Mouse (Mus musculus): ENCODE results near the gene Ackr1.
"Not testable (repeated sequence)": the region's sequence is repeated elsewhere in the genome, so short reads cannot be mapped to it uniquely, and the experiment has no call there.

Gene Ackr1

DNA sequence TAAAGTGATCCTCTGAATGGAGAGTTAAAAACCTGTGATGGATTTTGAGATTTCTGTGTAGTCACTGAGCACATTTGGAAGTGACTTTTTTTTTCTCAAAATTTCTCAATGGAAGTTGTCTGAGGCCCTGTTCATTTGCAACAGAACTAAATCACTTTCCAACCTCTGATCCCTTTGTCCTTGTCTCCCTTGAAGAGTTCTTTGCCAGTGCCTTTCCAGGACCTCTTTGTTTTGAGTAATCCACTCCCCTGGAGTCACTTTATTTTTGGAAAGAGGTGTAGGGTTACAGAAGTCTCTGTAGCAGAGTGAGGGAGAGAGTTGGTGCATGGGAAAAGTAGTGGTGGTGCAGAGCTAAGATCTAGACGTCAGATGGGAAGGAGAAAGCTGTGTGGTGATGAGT is 15.0 kb upstream of the Ackr1 start:
- DNase-seq = no peak

DNA sequence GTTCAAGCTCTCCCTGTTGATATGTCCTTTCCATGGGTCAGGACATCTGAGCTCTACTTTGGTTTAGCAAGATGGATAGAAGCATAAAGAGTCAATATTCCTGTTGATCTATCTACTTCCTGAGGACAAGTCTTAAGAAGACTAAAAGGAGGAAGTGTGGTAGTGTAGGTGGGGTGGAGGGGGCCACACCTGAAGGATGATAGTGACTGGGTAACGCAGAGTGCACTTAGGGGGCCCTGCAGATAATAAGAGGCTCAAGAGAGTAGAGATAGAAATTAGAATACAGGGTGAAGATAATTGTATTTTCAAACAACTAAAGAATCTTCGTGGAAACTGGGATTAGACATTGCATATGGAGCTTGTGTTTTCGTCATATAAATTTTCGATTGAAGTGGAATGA is 11.6 kb upstream of the Ackr1 start:
- DNase-seq = no peak

- DNase-seq = no peak
These were observed 10.4 kb upstream of the Ackr1 start for GRCm38 (mm10) chr1:173343934-173344333.

GRCm38 (mm10) chr1:173342425-173342824 is 8.9 kb upstream of the Ackr1 start:
- DNase-seq = no peak

DNA sequence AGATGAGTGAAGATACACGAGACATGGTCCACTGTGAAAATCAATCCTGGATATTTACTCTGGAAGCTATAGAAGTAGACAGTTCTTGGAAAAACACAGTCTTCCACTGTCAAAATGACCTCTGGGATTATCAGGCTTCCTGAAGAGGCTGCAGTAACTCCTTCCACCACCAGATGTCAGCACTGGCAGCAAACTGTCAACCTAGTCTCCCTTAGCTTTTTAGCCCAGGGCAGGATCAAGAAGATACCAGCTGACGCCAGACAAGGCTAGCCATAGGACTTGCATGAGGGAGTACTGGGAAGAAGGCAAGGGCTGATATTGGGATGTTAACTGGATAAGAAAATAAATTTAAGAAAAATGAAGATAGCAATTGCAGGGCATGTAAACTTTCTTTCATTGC is 6.0 kb upstream of the Ackr1 start:
- DNase-seq = no peak

DNA sequence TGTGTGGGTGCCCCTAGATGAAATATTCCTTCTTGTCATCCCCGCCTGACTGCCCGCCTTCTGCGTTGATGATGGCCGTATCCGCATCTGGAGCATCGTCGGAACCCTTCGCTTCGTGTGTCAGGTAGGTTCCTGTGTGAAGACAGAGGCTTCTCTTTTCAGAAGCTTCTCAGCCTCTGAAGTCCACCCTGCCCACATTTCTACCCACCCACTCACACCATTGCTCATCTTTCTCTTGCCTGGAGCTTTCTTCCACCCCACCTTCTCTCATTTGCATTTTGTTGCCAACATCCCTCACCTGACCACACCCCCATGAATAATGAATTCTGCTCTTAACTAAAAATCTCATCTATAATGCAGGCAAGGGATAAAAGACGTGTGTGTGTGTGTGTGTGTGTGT is 3.5 kb upstream of the Ackr1 start:
- DNase-seq = no peak

GRCm38 (mm10) chr1:173335903-173336302 is 2.4 kb upstream of the Ackr1 start:
- DNase-seq = no peak

DNA sequence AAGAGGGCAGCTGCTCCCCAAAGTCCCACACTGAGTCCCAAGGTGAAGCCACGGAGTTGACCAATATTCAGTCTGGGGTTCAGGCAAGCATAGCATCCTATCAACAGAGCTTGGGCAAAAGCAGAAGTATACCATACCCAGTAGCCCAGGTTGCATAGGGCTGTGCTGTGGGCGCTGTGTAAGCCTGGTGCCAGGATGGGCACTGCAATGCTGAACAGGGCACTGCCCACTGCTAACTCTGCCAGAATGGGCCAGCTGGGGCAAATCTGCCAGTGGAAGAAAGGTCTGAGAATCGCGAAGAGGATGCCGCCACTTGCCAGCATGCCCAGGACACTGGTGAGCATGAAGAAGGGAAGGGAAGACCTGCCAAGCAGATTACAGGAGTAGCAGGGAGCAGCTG is 1.1 kb downstream of the Ackr1 start:
- no peak for DNase-seq

GRCm38 (mm10) chr1:173329743-173330142 is 3.8 kb downstream of the Ackr1 start:
- DNase-seq = no peak

DNA sequence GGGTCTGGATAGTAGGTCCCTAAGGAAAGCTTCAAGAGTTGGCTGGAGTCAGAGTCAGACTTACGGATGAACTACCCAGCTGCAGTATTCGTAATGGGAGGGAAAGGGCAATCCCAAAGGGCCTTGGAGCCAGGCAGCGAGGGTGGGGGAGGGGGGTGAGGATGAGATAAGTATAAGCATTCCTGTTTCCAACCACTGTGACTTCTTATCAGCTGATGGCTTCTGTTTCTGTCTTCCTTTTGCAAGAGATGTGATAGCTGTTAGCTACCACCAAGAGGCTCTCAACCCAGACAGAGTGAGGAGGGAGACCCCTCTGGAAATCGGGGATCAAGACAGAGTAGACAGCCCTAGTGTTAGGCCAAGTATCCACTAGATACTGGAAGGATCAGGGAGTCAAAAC is 4.4 kb downstream of the Ackr1 start:
- no peak for DNase-seq

DNA sequence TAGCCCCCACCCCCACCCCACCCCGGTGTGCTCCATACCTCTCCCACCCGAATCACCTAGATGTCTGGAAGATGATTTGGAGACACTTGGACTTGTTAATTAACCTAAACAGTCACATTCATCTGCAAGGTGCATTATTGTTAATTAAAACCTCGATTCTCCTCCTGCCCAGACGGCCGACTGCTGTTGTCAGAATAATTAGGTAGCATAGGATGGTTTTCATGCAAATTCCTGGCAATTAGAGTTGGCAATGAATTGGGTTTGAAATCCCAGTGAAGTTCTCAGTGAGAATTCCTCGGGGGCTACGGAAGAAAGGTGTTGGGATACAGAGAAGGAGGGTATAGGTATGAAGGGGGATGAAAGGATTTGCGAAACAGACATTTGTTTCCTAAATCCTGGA is 5.1 kb downstream of the Ackr1 start:
- no peak for DNase-seq

DNA sequence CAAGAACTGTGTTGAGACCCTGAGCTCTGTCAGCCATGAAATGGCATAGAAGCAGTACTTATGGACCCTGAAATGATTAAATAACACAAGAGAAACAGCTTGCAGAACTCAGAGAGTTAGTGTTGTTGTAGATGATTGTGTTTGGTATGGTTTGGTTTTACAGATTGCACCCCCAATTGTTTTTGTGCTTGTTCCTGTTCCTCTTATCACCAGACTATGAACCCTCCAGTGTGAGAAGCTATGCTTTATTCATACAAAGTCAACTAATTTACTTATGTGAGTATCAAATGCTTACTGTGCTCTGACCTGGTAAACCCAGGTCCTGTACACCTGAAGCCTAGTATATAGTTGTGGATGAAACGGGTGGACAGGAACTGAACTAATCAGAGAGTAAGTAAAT is 7.0 kb downstream of the Ackr1 start:
- DNase-seq = no peak

DNA sequence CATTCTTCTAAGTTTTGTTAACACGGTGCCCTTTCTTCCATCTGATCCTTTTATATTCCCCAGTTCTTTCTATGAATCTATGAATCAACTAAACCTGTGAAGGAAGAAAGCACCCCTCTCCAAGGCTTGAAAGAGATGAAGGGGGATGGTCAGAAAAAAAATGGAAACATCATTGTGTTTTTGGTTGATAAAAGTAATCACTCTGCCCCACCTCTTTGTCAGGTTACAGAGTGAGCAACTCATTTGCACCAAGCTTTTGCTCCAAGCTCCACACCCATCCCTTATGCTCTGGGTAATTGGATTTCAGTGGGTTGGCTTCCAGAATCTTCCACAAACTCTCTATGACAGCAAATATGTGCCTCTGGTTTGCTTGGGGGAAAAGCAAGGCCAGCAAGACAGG is 8.2 kb downstream of the Ackr1 start:
- no peak for DNase-seq

DNA sequence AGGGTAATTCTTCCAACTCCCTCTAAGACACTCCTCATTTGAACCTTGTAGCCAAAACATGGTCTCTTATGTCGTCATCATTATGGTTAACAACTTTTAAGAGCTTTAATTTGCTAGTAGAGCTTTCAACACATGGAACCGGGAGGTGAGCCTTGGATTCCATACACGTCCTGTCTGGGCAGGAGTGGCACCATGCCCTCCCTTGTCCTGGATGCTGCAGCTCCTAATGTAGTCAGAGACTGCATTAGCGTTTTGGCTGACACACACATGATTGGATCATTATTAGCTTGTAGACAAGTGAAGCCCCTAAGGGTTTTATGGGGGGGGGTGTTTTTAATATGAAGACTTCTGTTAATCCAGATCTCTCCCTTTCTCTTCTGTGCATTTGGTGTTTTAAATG is 8.6 kb downstream of the Ackr1 start:
- no peak for DNase-seq

GRCm38 (mm10) chr1:173323839-173324585 is 9.5 kb downstream of the Ackr1 start:
- DNase-seq = no peak

GRCm38 (mm10) chr1:173322249-173322627 is 11.3 kb downstream of the Ackr1 start:
- DNase-seq = no peak

GRCm38 (mm10) chr1:173321593-173322248 is 11.8 kb downstream of the Ackr1 start:
- no peak for DNase-seq

- DNase-seq = no peak
These were observed 15.5 kb downstream of the Ackr1 start for GRCm38 (mm10) chr1:173317925-173318477.

DNA sequence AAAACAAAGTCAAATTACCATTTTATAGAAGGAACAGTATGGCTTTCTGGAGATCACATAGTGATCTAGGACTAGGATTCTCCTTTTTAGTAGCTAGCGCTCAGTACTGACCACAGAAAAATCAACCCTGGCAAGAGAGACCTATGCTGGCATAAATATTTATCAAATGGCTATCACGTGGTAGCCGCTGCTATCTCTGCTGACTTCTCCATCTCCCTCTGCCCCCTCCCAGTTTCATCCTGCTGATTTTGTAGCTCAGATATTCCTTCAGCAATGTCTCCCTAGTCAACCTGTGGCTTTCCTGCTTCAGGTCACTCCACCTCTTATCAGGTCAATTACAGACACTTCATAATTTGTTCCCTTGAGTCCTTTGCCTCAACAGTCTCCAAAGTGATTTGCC is 17.8 kb downstream of the Ackr1 start:
- no peak for DNase-seq

DNA sequence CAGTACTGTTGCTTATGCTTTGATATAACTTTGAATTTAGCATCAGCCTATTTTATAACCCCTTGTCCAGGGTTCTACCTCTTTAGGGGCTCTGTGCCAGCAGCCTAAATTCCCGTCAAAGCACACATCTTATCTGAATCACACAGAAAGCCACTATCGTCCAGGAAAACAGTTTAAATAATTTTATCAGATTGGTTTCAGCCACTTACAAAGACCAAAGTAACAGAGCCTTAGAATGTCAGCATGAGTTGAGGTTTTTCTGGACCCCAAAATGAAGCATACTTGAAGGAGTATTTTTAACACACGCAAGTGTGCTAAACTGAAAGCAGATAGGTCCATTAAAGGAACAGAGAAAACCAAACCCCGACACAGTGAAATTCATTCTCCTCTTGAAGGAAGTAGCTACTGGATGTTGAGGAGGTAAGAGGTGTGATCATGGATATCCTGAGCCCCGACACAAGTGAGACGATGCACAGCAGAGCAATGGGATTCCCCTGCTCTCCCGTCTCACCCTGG is 20.0 kb downstream of the Ackr1 start:
- not testable (repeated sequence) for DNase-seq

DNA sequence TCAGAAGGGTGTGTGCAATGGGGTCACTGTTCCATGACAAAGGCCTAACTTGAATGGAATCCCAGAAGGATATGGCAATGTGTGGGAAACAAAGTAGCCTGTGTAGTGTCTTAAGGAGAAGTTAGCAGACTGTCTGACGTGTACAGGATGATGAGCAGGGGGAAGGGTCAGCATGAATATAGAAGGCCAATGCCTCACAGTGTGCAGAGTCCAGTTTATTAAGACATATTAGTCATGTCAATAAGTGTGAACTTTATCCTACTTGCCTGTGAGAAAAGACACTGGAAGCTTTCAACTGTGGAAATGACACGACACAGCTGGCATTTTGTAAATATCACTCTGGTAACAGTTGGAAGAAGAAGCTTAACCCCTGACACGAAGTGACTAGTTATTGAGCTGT is 30.8 kb downstream of the Ackr1 start:
- not testable (repeated sequence) for DNase-seq
